Mouse (Mus musculus): Measurements from ENCODE around the gene Ube2b. TPM values are rescaled to one million over a fixed set of nuclear protein-coding genes. Genes with fewer than 3 reads are reported as not detected.

The Ube2b gene
- 100 to 1,000 TPM; 137 to 152 TPM for total RNA-seq (2023)

DNA sequence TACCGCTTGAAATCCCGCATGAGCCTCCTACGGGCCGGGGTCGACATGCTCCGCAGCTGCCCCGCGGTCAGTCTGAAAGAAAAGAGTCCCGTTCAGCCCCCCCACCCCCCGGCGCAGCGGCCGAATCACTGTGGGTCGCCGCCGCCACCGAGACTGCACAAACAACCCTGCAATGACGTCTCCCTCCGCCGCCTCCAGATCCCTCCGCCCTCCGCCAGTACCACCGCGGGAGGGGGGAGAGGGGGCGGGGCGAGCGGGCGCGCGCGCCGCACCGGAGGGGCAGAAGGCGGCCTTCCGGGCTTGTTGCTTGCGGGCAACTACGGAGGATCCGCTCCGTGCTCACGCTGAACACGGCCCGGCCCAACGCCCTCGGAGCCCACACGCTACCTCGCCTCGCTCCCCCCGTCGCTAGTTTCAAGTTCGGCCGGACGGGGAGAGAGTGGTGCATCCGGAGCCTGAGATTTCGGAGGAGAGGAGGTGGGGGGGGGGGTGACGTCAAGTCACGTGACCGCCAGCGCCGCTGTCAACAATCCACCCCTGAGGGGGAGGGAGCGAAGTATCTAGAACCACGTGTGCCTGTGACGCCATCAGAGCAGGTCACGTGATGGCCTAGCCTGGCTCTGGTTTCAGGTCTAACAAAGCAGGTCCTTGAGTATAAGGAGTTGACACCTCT, at the start of gene Ube2b:
TSS of gene Ube2b (minus strand) at position 473 of the 673 bp plus-strand sequence.

DNA sequence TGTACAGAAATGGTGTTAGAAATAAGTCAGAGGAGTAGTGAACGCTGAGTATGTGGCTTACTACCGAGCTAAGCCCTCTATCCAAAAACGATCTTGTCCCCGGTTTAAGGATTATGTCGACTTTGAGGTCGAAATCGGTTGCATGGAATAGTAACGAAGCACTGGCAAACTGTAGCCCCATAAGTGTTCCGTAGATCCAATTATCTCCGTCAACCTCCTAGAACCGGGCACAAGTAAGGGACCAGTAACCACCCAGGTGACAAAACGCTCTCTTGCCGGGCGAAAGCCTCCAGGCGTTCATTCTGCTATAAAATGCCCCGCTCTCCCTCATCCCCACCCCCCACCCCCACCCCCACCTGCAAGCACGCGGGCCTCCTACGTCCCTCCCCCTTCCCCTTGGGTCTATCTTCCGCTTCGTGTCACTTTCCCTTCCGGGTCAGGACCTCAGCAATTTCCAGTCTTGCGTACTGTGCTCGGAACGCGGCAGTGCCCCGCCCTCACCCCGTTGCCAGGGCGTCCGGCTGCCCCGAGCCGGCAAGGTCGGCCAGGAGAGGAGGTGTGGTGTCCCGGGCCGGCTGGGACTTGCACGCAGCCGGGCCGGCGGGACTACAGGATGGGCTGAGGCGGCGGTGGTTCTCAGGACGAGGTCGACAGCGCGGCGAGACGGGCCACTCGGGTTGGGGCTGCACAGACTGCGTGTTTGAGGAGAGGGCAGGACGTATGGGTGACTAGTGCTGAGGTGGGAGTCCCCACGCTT, 3.4 kb upstream of the Ube2b start, which contains the start of gene Cdkl3:
TSS of gene Cdkl3 (plus strand) at position 450 of the 757 bp plus-strand sequence.

DNA sequence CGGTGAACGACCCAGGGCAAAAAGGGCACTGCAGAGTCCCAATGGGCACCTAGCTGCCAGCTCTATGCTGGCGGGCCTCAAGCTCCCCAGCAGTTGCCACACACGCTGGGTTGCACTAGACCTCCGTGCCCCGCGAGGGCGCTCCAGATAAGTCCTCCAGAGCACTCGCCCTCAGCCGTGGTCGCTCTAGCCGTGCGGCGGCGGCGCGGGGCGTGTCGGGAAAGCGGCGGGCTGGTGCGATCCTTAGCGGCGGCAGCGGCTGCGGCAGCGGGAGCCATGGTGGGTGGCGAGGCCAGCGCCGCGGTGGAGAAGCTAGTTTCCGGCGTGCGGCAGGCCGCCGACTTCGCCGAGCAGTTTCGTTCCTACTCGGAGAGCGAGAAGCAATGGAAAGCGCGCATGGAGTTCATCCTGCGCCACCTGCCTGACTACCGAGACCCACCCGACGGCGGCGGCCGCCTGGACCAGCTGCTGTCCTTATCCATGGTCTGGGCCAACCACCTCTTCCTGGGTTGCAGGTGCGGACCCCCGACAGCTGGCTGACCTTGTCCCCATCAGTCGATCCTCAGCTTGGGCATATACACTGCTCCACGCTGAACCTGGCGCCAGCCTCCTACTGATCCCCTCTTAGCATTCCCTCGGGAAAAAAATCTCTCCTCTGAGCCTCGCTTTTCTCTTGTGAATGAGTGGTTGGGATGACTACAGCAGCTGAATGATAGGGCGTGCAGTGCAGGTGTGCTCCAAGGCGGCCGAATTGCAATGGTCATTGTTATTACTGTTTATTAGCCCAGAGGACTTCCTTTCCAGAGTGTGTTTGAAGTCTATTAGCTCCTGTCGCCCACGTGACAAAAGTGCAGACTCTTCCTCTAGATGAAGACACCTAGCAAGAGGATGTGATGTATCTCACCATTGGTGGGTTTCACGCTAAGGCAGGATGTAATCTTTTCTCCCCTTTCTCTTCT, 32.8 kb downstream of the Ube2b start, which contains the start of gene Cdkn2aipnl:
TSS of gene Cdkn2aipnl (plus strand) at position 219 of the 959 bp plus-strand sequence.

Other genes starting within 250 kb of the Ube2b start
- 10 to 100 TPM; 38.5 to 43.5 TPM for gene Sec24a, start 237.1 kb downstream of the Ube2b start, total RNA-seq (2023)
- gene Sar1b, start 237.1 kb downstream of the Ube2b start, total RNA-seq (2023): 10 to 100 TPM; 35.4 to 38.7 TPM
- gene Jade2, start 143.1 kb downstream of the Ube2b start, total RNA-seq (2023): 10 to 100 TPM; 18.6 to 21.0 TPM
- gene Cdkn2aipnl, start 33.1 kb downstream of the Ube2b start, total RNA-seq (2023): 10 to 100 TPM; 21.9 to 23.0 TPM
- 1 to 10 TPM; 1.5 to 1.9 TPM for gene Cdkl3, start 3.5 kb upstream of the Ube2b start, total RNA-seq (2023)
- gene Ppp2ca, start 97.9 kb upstream of the Ube2b start, total RNA-seq (2023): 100 to 1,000 TPM; 172 to 185 TPM
- not detected for gene Olfr1373, start 144.8 kb upstream of the Ube2b start, total RNA-seq (2023)
- gene Olfr1371, start 213.2 kb upstream of the Ube2b start, total RNA-seq (2023): not detected
- gene Skp1a, start 231.2 kb upstream of the Ube2b start, total RNA-seq (2023): 10 to 100 TPM; 82.9 to 83.9 TPM